ENCODE assay signal across 29 mouse cellular contexts in the genomic region with DNA sequence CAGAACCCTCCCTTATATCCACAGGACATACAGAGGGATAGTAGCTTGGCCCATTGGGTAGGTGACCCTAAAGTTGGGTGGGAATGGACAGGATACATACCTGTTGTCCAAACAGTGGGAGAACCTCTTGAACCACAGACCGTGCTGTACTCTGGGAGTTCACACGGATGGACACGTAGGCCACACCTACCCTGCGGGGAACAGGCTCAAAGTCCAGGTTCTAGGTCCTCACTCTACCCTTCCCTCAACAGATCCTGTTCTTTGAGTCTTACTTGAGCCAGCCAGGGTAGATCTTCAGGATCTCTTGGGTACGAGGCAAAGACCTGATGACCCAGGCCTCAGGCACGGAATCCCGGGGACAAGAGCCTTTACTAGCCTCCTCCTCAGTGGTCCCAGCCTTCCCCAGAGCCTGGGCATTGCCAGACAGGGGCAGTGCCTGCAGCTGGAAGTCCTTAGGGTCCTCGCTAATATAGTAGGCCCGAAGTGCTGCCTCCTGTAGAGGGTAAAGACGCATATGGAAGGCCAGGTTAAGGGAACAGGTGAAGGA. TPM values are rescaled to one million over a fixed set of nuclear protein-coding genes. Genes with fewer than 3 reads are reported as not detected.
A peak's percentile ranks its signal among the peaks of the same experiment; 100 is the strongest.
DNase-seq lines count a peak whose midpoint lies in the region; ATAC-seq and TF ChIP-seq lines count a peak whose summit lies in the region.
"Had no signal": no experiment of that assay in that cellular context is flagged by ENCODE, and none has a peak within 500 bp of the region (broad histone marks: within the 10 kb centered on the region; RNA-seq: fewer than 3 reads in every experiment).

No protein-coding gene starts in this region.

- no peaks in the 10 kb centered on the region for H3K27me3 ChIP-seq in forebrain, embryonic 11.5 days (ENCODE audit: control insufficient read depth, insufficient read depth, low read length)
- H3K27me3 ChIP-seq in forebrain, embryonic 12.5 days, result no peaks in the 10 kb centered on the region
- H3K27me3 ChIP-seq in kidney, embryonic 16.5 days (ENCODE audit: insufficient read depth, low read length), result no peaks in the 10 kb centered on the region
- H3K27me3 ChIP-seq in liver, adult 2 months (ENCODE audit: control insufficient read depth, insufficient read depth, low read length), result no peaks in the 10 kb centered on the region
- H3K27me3 ChIP-seq in liver, embryonic 12.5 days (replicated peaks), result no peaks in the 10 kb centered on the region
- H3K27me3 ChIP-seq in intestine, postnatal 0 days (replicated peaks; ENCODE audit: control insufficient read depth, insufficient read depth, low read length), result no peaks in the 10 kb centered on the region
- H3K27me3 ChIP-seq: embryonic facial prominence, embryonic 12.5 days; hindbrain, embryonic 12.5 days; liver, embryonic 15.5 days; lung, embryonic 15.5 days; midbrain, embryonic 13.5 days; neural tube, embryonic 13.5 days; stomach, embryonic 15.5 days had no signal

- H3K4me1 ChIP-seq in forebrain, embryonic 11.5 days (replicated peaks; ENCODE audit: control insufficient read depth, insufficient read depth, low read length), result no peaks in the 10 kb centered on the region; the same call in 1 of the 2 replicates
- peaks cover 12% of the 10 kb centered on the region for H3K4me1 ChIP-seq in forebrain, embryonic 12.5 days
- H3K4me1 ChIP-seq in kidney, embryonic 16.5 days (ENCODE audit: insufficient read depth, low read length), result peaks cover 3% of the 10 kb centered on the region
- peaks cover 11% of the 10 kb centered on the region for H3K4me1 ChIP-seq in liver, adult 2 months (ENCODE audit: control insufficient read depth, insufficient read depth, low read length)
- peaks cover 9% of the 10 kb centered on the region for H3K4me1 ChIP-seq in liver, embryonic 12.5 days
- H3K4me1 ChIP-seq in intestine, postnatal 0 days (replicated peaks; ENCODE audit: control insufficient read depth, insufficient read depth, low read length), result peaks cover 3% of the 10 kb centered on the region; the same call in 1 of the 2 replicates

- WGBS in forebrain, embryonic 11.5 days, result 95% methylated on average over 10 of the region's 10 CpGs
- WGBS in forebrain, embryonic 12.5 days, result 95% methylated on average over 10 of the region's 10 CpGs
- WGBS in kidney, embryonic 16.5 days, result 90% methylated on average over 10 of the region's 10 CpGs
- WGBS in liver, adult 2 months, result 76% methylated on average over 10 of the region's 10 CpGs
- WGBS in liver, embryonic 12.5 days (ENCODE audit: insufficient replicate concordance), result 87% methylated on average over 10 of the region's 10 CpGs
- 71% methylated on average over 10 of the region's 10 CpGs for WGBS in intestine, postnatal 0 days

- H3K4me2 ChIP-seq in forebrain, embryonic 11.5 days (ENCODE audit: low read depth, low read length, severe bottlenecking), result no peak overlapping the region
- H3K4me2 ChIP-seq in forebrain, embryonic 12.5 days, result no peak overlapping the region
- H3K4me2 ChIP-seq in kidney, embryonic 16.5 days (replicated peaks; ENCODE audit: low read depth, low read length), result no peak overlapping the region
- no peak overlapping the region for H3K4me2 ChIP-seq in liver, embryonic 12.5 days
- H3K4me2 ChIP-seq in intestine, postnatal 0 days (replicated peaks; ENCODE audit: low read depth), result no peak overlapping the region
- H3K4me2 ChIP-seq: embryonic facial prominence, embryonic 12.5 days; hindbrain, embryonic 12.5 days; liver, embryonic 15.5 days; lung, embryonic 15.5 days; midbrain, embryonic 13.5 days; neural tube, embryonic 13.5 days; stomach, embryonic 15.5 days had no signal

- H3K36me3 ChIP-seq in forebrain, embryonic 11.5 days (ENCODE audit: control insufficient read depth, insufficient read depth, low read length), result peaks cover 5% of the 10 kb centered on the region; the same call in 1 of the 2 replicates
- peaks cover 70% of the 10 kb centered on the region for H3K36me3 ChIP-seq in forebrain, embryonic 12.5 days (replicated peaks)
- H3K36me3 ChIP-seq in kidney, embryonic 16.5 days (ENCODE audit: insufficient read depth, low read length), result peaks cover 37% of the 10 kb centered on the region
- H3K36me3 ChIP-seq in liver, adult 2 months (ENCODE audit: control insufficient read depth, insufficient read depth, low read length), result peaks cover 24% of the 10 kb centered on the region
- peaks cover 79% of the 10 kb centered on the region for H3K36me3 ChIP-seq in liver, embryonic 12.5 days
- peaks cover 79% of the 10 kb centered on the region for H3K36me3 ChIP-seq in intestine, postnatal 0 days (ENCODE audit: control insufficient read depth, insufficient read depth)

- no peak for TF ChIP-seq POLR2A in liver, adult 2 months (IDR thresholded peaks at IDR 0.05; ENCODE audit: extremely low read depth, insufficient read depth, low read length)

- TF ChIP-seq CTCF in liver, adult 2 months (IDR thresholded peaks at IDR 0.05; ENCODE audit: low read depth, low read length), result no peak
- TF ChIP-seq CTCF in intestine, postnatal 0 days (IDR thresholded peaks at IDR 0.05; ENCODE audit: low read depth), result no peak

- DNase-seq in forebrain, embryonic 11.5 days (ENCODE audit: low spot score), result peak; percentile 41
- DNase-seq in kidney, adult 18-20 months, result peak; percentile 60
- DNase-seq in liver, adult 2 months (ENCODE audit: extremely low read depth, low read depth, low spot score), result peak; percentile 42
- no peak for DNase-seq in adipocyte (ENCODE audit: low spot score)
- DNase-seq: adrenal gland, postnatal 10 days; cerebellum, adult 9-10 months; embryo, embryonic 11 days; gastrocnemius, adult 2 months; gastrocnemius, postnatal 36 days; heart, postnatal 14 days; left cerebral cortex, postnatal 4 days; lung, postnatal 36 days; thymus, adult 2 months; thymus, postnatal 36 days had no signal

- peaks cover 12% of the 10 kb centered on the region for H3K79me2 ChIP-seq in liver, adult 2 months (ENCODE audit: control insufficient read depth, insufficient read depth, low read length)

- H3K27ac ChIP-seq in forebrain, embryonic 11.5 days (ENCODE audit: low read depth, low read length), result no peak overlapping the region
- no peak overlapping the region for H3K27ac ChIP-seq in forebrain, embryonic 12.5 days
- no peak overlapping the region for H3K27ac ChIP-seq in kidney, embryonic 16.5 days (ENCODE audit: low read length)
- H3K27ac ChIP-seq in liver, adult 2 months (replicated peaks; ENCODE audit: insufficient read depth, low read depth, low read length), result no peak overlapping the region
- H3K27ac ChIP-seq in liver, embryonic 12.5 days, result no peak overlapping the region
- peak overlapping the region; percentile 21; the same call in 1 of the 2 replicates for H3K27ac ChIP-seq in intestine, postnatal 0 days (ENCODE audit: low read depth, low read length)
- H3K27ac ChIP-seq: embryonic facial prominence, embryonic 12.5 days; gastrocnemius, adult 2 months; hindbrain, embryonic 12.5 days; hindbrain, postnatal 0 days; kidney, postnatal 0 days; liver, embryonic 15.5 days; lung, embryonic 15.5 days; midbrain, embryonic 13.5 days; neural tube, embryonic 13.5 days; stomach, embryonic 15.5 days had no signal

- no peak for ATAC-seq in forebrain, embryonic 11.5 days (replicated peaks; ENCODE audit: low FRiP score)
- no peak for ATAC-seq in forebrain, embryonic 12.5 days (ENCODE audit: low FRiP score)
- ATAC-seq in kidney, embryonic 16.5 days (ENCODE audit: low FRiP score, low TSS enrichment), result no peak
- no peak for ATAC-seq in liver, embryonic 12.5 days
- peak; percentile 51 for ATAC-seq in intestine, postnatal 0 days
- ATAC-seq: forebrain, embryonic 16.5 days; hindbrain, postnatal 0 days; midbrain, embryonic 13.5 days had no signal

- H3K4me3 ChIP-seq in forebrain, embryonic 11.5 days (ENCODE audit: low read depth, low read length), result no peak overlapping the region
- no peak overlapping the region for H3K4me3 ChIP-seq in forebrain, embryonic 12.5 days (replicated peaks)
- no peak overlapping the region for H3K4me3 ChIP-seq in kidney, embryonic 16.5 days (ENCODE audit: low read length)
- no peak overlapping the region for H3K4me3 ChIP-seq in liver, adult 2 months (ENCODE audit: insufficient read depth, low read depth, low read length)
- no peak overlapping the region for H3K4me3 ChIP-seq in liver, embryonic 12.5 days
- no peak overlapping the region for H3K4me3 ChIP-seq in intestine, postnatal 0 days (ENCODE audit: low read depth, low read length)
- H3K4me3 ChIP-seq: embryonic facial prominence, embryonic 12.5 days; gastrocnemius, adult 2 months; hindbrain, embryonic 12.5 days; liver, embryonic 15.5 days; lung, embryonic 15.5 days; midbrain, embryonic 13.5 days; neural tube, embryonic 13.5 days; stomach, embryonic 15.5 days had no signal

- H3K9ac ChIP-seq in forebrain, embryonic 11.5 days (ENCODE audit: low read length), result no peak overlapping the region
- no peak overlapping the region for H3K9ac ChIP-seq in forebrain, embryonic 12.5 days
- no peak overlapping the region for H3K9ac ChIP-seq in kidney, embryonic 16.5 days (replicated peaks; ENCODE audit: low read length)
- H3K9ac ChIP-seq in liver, adult 2 months (ENCODE audit: low read depth, low read length), result no peak overlapping the region
- no peak overlapping the region for H3K9ac ChIP-seq in liver, embryonic 12.5 days
- no peak overlapping the region for H3K9ac ChIP-seq in intestine, postnatal 0 days (ENCODE audit: low read depth, low read length)
- H3K9ac ChIP-seq: embryonic facial prominence, embryonic 12.5 days; hindbrain, embryonic 12.5 days; liver, embryonic 15.5 days; lung, embryonic 15.5 days; midbrain, embryonic 13.5 days; neural tube, embryonic 13.5 days; stomach, embryonic 15.5 days had no signal

- no peaks in the 10 kb centered on the region for H3K9me3 ChIP-seq in forebrain, embryonic 11.5 days (ENCODE audit: control insufficient read depth, low read length)
- H3K9me3 ChIP-seq in forebrain, embryonic 12.5 days, result no peaks in the 10 kb centered on the region
- H3K9me3 ChIP-seq in kidney, embryonic 16.5 days (ENCODE audit: low read length), result no peaks in the 10 kb centered on the region
- no peaks in the 10 kb centered on the region for H3K9me3 ChIP-seq in liver, embryonic 12.5 days (replicated peaks)
- no peaks in the 10 kb centered on the region for H3K9me3 ChIP-seq in intestine, postnatal 0 days (ENCODE audit: control insufficient read depth)
- H3K9me3 ChIP-seq: embryonic facial prominence, embryonic 12.5 days; G1E; hindbrain, embryonic 12.5 days; liver, embryonic 15.5 days; lung, embryonic 15.5 days; midbrain, embryonic 13.5 days; neural tube, embryonic 13.5 days; stomach, embryonic 15.5 days had no signal

RNA-seq across cellular contexts. Expression of gene Idua, which starts 5.6 kb away (rescaled TPM):
- 11.5 and 11.6 TPM in 2 replicates for polyA plus RNA-seq in forebrain, embryonic 11.5 days (2014; fragmentation: Nextera tagmentation; extraction: Ambion mirVana)
- 9.5 and 9.6 TPM in 2 replicates for polyA plus RNA-seq in forebrain, embryonic 12.5 days (2016; fragmentation: Nextera tagmentation; extraction: Ambion mirVana)
- 12.0 and 12.9 TPM in 2 replicates for polyA plus RNA-seq in kidney, embryonic 16.5 days (2015; fragmentation: Nextera tagmentation; extraction: Ambion mirVana)
- total RNA-seq in liver, adult 2 months (2014; rRNA removed), result 2.1 and 2.6 TPM in 2 replicates
- 4.3 and 7.3 TPM in 2 replicates for polyA plus RNA-seq in liver, adult 2 months (2012; rRNA removed)
- 5.9 TPM in 2 replicates for polyA plus RNA-seq in liver, embryonic 12.5 days (2016; fragmentation: Nextera tagmentation; extraction: Ambion mirVana)
- 4.8 and 5.8 TPM in 2 replicates for polyA plus RNA-seq in intestine, postnatal 0 days (2015; fragmentation: Nextera tagmentation; extraction: Ambion mirVana)

RNA-seq across cellular contexts. Expression of gene Dgkq, which starts 15.0 kb away (rescaled TPM):
- 13.6 and 13.9 TPM in 2 replicates for polyA plus RNA-seq in forebrain, embryonic 11.5 days (2014; fragmentation: Nextera tagmentation; extraction: Ambion mirVana)
- 19.7 and 20.7 TPM in 2 replicates for polyA plus RNA-seq in forebrain, embryonic 12.5 days (2016; fragmentation: Nextera tagmentation; extraction: Ambion mirVana)
- polyA plus RNA-seq in kidney, embryonic 16.5 days (2015; fragmentation: Nextera tagmentation; extraction: Ambion mirVana), result 14.2 and 14.6 TPM in 2 replicates
- total RNA-seq in liver, adult 2 months (2014; rRNA removed), result 14.0 and 16.3 TPM in 2 replicates
- 19.5 and 28.2 TPM in 2 replicates for polyA plus RNA-seq in liver, adult 2 months (2012; rRNA removed)
- 6.2 and 7.1 TPM in 2 replicates for polyA plus RNA-seq in liver, embryonic 12.5 days (2016; fragmentation: Nextera tagmentation; extraction: Ambion mirVana)
- polyA plus RNA-seq in intestine, postnatal 0 days (2015; fragmentation: Nextera tagmentation; extraction: Ambion mirVana), result 10.3 and 13.6 TPM in 2 replicates

RNA-seq across cellular contexts. Expression of gene Slc26a1, which starts 20.9 kb away (rescaled TPM):
- 1.1 and 1.5 TPM in 2 replicates for polyA plus RNA-seq in forebrain, embryonic 11.5 days (2014; fragmentation: Nextera tagmentation; extraction: Ambion mirVana)
- 1.2 TPM in 2 replicates for polyA plus RNA-seq in forebrain, embryonic 12.5 days (2016; fragmentation: Nextera tagmentation; extraction: Ambion mirVana)
- polyA plus RNA-seq in kidney, embryonic 16.5 days (2015; fragmentation: Nextera tagmentation; extraction: Ambion mirVana), result 9.5 and 9.8 TPM in 2 replicates
- 121 and 190 TPM in 2 replicates for total RNA-seq in liver, adult 2 months (2014; rRNA removed)
- polyA plus RNA-seq in liver, adult 2 months (2012; rRNA removed), result 261 and 264 TPM in 2 replicates
- 12.7 and 12.9 TPM in 2 replicates for polyA plus RNA-seq in liver, embryonic 12.5 days (2016; fragmentation: Nextera tagmentation; extraction: Ambion mirVana)
- polyA plus RNA-seq in intestine, postnatal 0 days (2015; fragmentation: Nextera tagmentation; extraction: Ambion mirVana), result 1.9 and 2.1 TPM in 2 replicates
- total RNA-seq: gastrocnemius, adult 2 months; gastrocnemius, postnatal 36 days; heart, postnatal 14 days had no signal

RNA-seq across cellular contexts. Expression of gene Tmem175, which starts 24.9 kb away (rescaled TPM):
- polyA plus RNA-seq in forebrain, embryonic 11.5 days (2014; fragmentation: Nextera tagmentation; extraction: Ambion mirVana), result 19.4 and 22.2 TPM in 2 replicates
- 19.6 and 20.0 TPM in 2 replicates for polyA plus RNA-seq in forebrain, embryonic 12.5 days (2016; fragmentation: Nextera tagmentation; extraction: Ambion mirVana)
- 31.9 and 32.7 TPM in 2 replicates for polyA plus RNA-seq in kidney, embryonic 16.5 days (2015; fragmentation: Nextera tagmentation; extraction: Ambion mirVana)
- total RNA-seq in liver, adult 2 months (2014; rRNA removed), result 6.0 and 9.9 TPM in 2 replicates
- polyA plus RNA-seq in liver, adult 2 months (2012; rRNA removed), result 19.4 TPM in 2 replicates
- polyA plus RNA-seq in liver, embryonic 12.5 days (2016; fragmentation: Nextera tagmentation; extraction: Ambion mirVana), result 16.1 and 17.8 TPM in 2 replicates
- 19.4 and 19.5 TPM in 2 replicates for polyA plus RNA-seq in intestine, postnatal 0 days (2015; fragmentation: Nextera tagmentation; extraction: Ambion mirVana)

RNA-seq across cellular contexts. Expression of gene Gak, which starts 25.0 kb away (rescaled TPM):
- 51.2 and 57.1 TPM in 2 replicates for polyA plus RNA-seq in forebrain, embryonic 11.5 days (2014; fragmentation: Nextera tagmentation; extraction: Ambion mirVana)
- polyA plus RNA-seq in forebrain, embryonic 12.5 days (2016; fragmentation: Nextera tagmentation; extraction: Ambion mirVana), result 57.7 and 61.0 TPM in 2 replicates
- 63.3 and 67.3 TPM in 2 replicates for polyA plus RNA-seq in kidney, embryonic 16.5 days (2015; fragmentation: Nextera tagmentation; extraction: Ambion mirVana)
- 32.7 and 39.8 TPM in 2 replicates for total RNA-seq in liver, adult 2 months (2014; rRNA removed)
- 48.0 and 54.7 TPM in 2 replicates for polyA plus RNA-seq in liver, adult 2 months (2012; rRNA removed)
- polyA plus RNA-seq in liver, embryonic 12.5 days (2016; fragmentation: Nextera tagmentation; extraction: Ambion mirVana), result 42.1 and 42.8 TPM in 2 replicates
- 61.2 and 65.7 TPM in 2 replicates for polyA plus RNA-seq in intestine, postnatal 0 days (2015; fragmentation: Nextera tagmentation; extraction: Ambion mirVana)

Comparison
In these comparisons a context has a peak if more than half of its experiments do, and no peak if none do; other contexts are left out.
1. RNA of gene Slc26a1, which starts 20.9 kb away (polyA plus RNA-seq): 261 to 264 TPM in liver, adult 2 months; 12.7 to 12.9 TPM in liver, embryonic 12.5 days, 9.5 to 9.8 TPM in kidney, embryonic 16.5 days, 1.9 to 2.1 TPM in intestine, postnatal 0 days, 1.2 TPM in forebrain, embryonic 12.5 days and 1.1 to 1.5 TPM in forebrain, embryonic 11.5 days; every median in the first group is over 10 times any median in the second.